ENCODE assay signal across 20 mouse cellular contexts in the genomic region with DNA sequence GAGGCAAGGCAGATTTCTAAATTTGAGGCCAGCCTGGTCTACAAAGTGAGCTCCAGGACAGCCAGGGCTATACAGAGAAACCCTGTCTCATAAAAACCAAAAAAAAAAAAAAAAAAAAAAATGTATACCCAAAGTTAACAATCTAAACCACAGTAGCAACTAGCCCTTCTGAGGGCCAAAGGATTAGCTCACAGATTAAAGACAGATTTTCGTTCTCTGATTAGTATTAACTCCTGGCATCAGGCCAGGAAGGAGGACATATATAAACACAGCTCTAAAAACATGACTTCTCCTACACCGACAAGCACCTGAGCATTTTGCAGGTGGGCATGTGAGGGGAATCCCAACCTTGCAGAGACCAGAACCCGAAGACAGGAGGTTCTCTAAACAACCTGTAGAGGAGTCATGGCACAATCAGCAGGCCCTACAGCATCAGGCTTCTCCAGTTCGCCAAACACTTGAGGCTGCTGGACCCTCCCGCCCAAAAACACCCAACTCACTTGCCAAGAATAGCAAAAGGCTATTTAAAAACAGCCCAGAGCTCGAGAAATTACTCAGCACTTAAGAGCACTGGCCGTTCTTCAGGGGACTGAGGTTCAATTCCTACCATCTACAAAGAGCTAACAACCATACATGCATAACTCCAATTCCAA. TPM values are rescaled to one million over a fixed set of nuclear protein-coding genes. Genes with fewer than 3 reads are reported as not detected.
DNase-seq lines count a peak whose midpoint lies in the region; ATAC-seq lines count a peak whose summit lies in the region.
"Had no signal": no experiment of that assay in that cellular context is flagged by ENCODE, and none has a peak within 500 bp of the region (broad histone marks: within the 10 kb centered on the region; RNA-seq: fewer than 3 reads in every experiment).

No protein-coding gene starts in this region.

- no peak overlapping the region for H3K9ac ChIP-seq in heart, embryonic 11.5 days (ENCODE audit: low read depth, low read length)
- H3K9ac ChIP-seq in heart, embryonic 15.5 days: no peak overlapping the region
- H3K9ac ChIP-seq in forebrain, embryonic 13.5 days: no peak overlapping the region
- H3K9ac ChIP-seq: forebrain, postnatal 0 days; kidney, embryonic 15.5 days; limb, embryonic 12.5 days; liver, embryonic 12.5 days; lung, embryonic 15.5 days had no signal

- no peak overlapping the region for H3K4me2 ChIP-seq in heart, embryonic 11.5 days
- H3K4me2 ChIP-seq in heart, embryonic 15.5 days: no peak overlapping the region
- H3K4me2 ChIP-seq in forebrain, embryonic 13.5 days: no peak overlapping the region
- H3K4me2 ChIP-seq: kidney, embryonic 15.5 days; limb, embryonic 12.5 days; liver, embryonic 12.5 days; lung, embryonic 15.5 days had no signal

- peak; percentile 93 for DNase-seq in heart, adult 11 months
- DNase-seq in retina, adult 2 months (ENCODE audit: low read depth, low spot score): peak; percentile 75
- DNase-seq in retina, embryonic 14.5 days (ENCODE audit: low spot score): no peak
- no peak for DNase-seq in spleen, postnatal 10 days (ENCODE audit: low spot score in 2 of 2)
- DNase-seq in frontal cortex, postnatal 36 days (ENCODE audit: low spot score in 2 of 2): no peak
- DNase-seq: adrenal gland, adult 8-10 months; cerebellum, adult 9-10 months; forebrain, postnatal 0 days had no signal

- H3K4me1 ChIP-seq in heart, embryonic 11.5 days (ENCODE audit: control insufficient read depth, insufficient read depth, low read length): peaks cover 37% of the 10 kb centered on the region
- H3K4me1 ChIP-seq in heart, embryonic 15.5 days (replicated peaks): peaks cover 50% of the 10 kb centered on the region
- H3K4me1 ChIP-seq in forebrain, embryonic 13.5 days: peaks cover 41% of the 10 kb centered on the region

- H3K27ac ChIP-seq in heart, embryonic 11.5 days (ENCODE audit: low read depth, low read length): no peak overlapping the region
- 0 out of 2 replicates have a peak overlapping the region, but pooled peaks have one; percentile 18 for H3K27ac ChIP-seq in heart, embryonic 15.5 days
- no peak overlapping the region for H3K27ac ChIP-seq in forebrain, embryonic 13.5 days
- H3K27ac ChIP-seq: limb, embryonic 12.5 days; liver, embryonic 12.5 days; lung, embryonic 15.5 days; midbrain, embryonic 10.5 days; stomach, postnatal 0 days had no signal

- H3K36me3 ChIP-seq in heart, embryonic 11.5 days (ENCODE audit: control insufficient read depth, insufficient read depth, low read length): no peaks in the 10 kb centered on the region
- no peaks in the 10 kb centered on the region for H3K36me3 ChIP-seq in heart, embryonic 15.5 days
- peaks cover 12% of the 10 kb centered on the region for H3K36me3 ChIP-seq in forebrain, embryonic 13.5 days (ENCODE audit: poor library complexity, severe bottlenecking)
- H3K36me3 ChIP-seq: lung, embryonic 15.5 days had no signal

- no peak for ATAC-seq in heart, embryonic 11.5 days (replicated peaks; ENCODE audit: insufficient number of reproducible peaks, low FRiP score, low TSS enrichment)
- no peak for ATAC-seq in heart, embryonic 15.5 days (replicated peaks; ENCODE audit: insufficient number of reproducible peaks, insufficient read depth, low FRiP score, low read depth)
- ATAC-seq in forebrain, embryonic 13.5 days: no peak
- ATAC-seq: forebrain, postnatal 0 days; hindbrain, embryonic 16.5 days; intestine, postnatal 0 days; liver, embryonic 12.5 days had no signal

- 54% methylated on average over 7 of the region's 7 CpGs for WGBS in heart, embryonic 11.5 days (ENCODE audit: insufficient replicate concordance)
- 33% methylated on average over 7 of the region's 7 CpGs for WGBS in heart, embryonic 15.5 days
- 87% methylated on average over 7 of the region's 7 CpGs for WGBS in forebrain, embryonic 13.5 days

- H3K27me3 ChIP-seq in heart, embryonic 11.5 days (ENCODE audit: control insufficient read depth, insufficient read depth, low read length): no peaks in the 10 kb centered on the region
- H3K27me3 ChIP-seq in heart, embryonic 15.5 days: no peaks in the 10 kb centered on the region
- no peaks in the 10 kb centered on the region for H3K27me3 ChIP-seq in forebrain, embryonic 13.5 days
- H3K27me3 ChIP-seq: kidney, embryonic 15.5 days; limb, embryonic 12.5 days; liver, embryonic 12.5 days; lung, embryonic 15.5 days had no signal

- H3K4me3 ChIP-seq in heart, embryonic 11.5 days (ENCODE audit: low read depth, low read length): no peak overlapping the region
- H3K4me3 ChIP-seq in heart, embryonic 15.5 days: no peak overlapping the region
- H3K4me3 ChIP-seq in forebrain, embryonic 13.5 days: no peak overlapping the region
- H3K4me3 ChIP-seq: erythroblast, embryonic 14.5 days; kidney, embryonic 15.5 days; limb, embryonic 12.5 days; liver, embryonic 12.5 days; lung, embryonic 15.5 days; midbrain, embryonic 10.5 days had no signal

- H3K9me3 ChIP-seq in heart, embryonic 11.5 days (replicated peaks; ENCODE audit: control insufficient read depth, low read length): no peaks in the 10 kb centered on the region
- H3K9me3 ChIP-seq in heart, embryonic 15.5 days (replicated peaks): no peaks in the 10 kb centered on the region
- no peaks in the 10 kb centered on the region for H3K9me3 ChIP-seq in forebrain, embryonic 13.5 days (replicated peaks)
- H3K9me3 ChIP-seq: kidney, embryonic 15.5 days; limb, embryonic 12.5 days; liver, embryonic 12.5 days; lung, embryonic 15.5 days; midbrain, embryonic 10.5 days had no signal

RNA-seq across cellular contexts. Expression of a gene that starts 5.4 kb away (rescaled TPM):
- 8.9 and 14.1 TPM in 2 replicates for polyA plus RNA-seq in heart, embryonic 11.5 days (2014; fragmentation: Nextera tagmentation; extraction: Ambion mirVana)
- 11.6 and 12.8 TPM in 2 replicates for polyA plus RNA-seq in heart, embryonic 15.5 days (2015; fragmentation: Nextera tagmentation; extraction: Ambion mirVana)
- 30.7 and 35.1 TPM in 2 replicates for polyA plus RNA-seq in forebrain, embryonic 13.5 days (2015; fragmentation: Nextera tagmentation; extraction: Ambion mirVana)

RNA-seq across cellular contexts. Expression of a gene that starts 43.8 kb away (rescaled TPM):
- polyA plus RNA-seq in heart, embryonic 11.5 days (2014; fragmentation: Nextera tagmentation; extraction: Ambion mirVana): 136 and 141 TPM in 2 replicates
- 105 and 107 TPM in 2 replicates for polyA plus RNA-seq in heart, embryonic 15.5 days (2015; fragmentation: Nextera tagmentation; extraction: Ambion mirVana)
- polyA plus RNA-seq in forebrain, embryonic 13.5 days (2015; fragmentation: Nextera tagmentation; extraction: Ambion mirVana): 83.8 and 89.3 TPM in 2 replicates

Comparison
In these comparisons a context has a peak if more than half of its experiments do, and no peak if none do; other contexts are left out.
1. DNase-seq: peak in heart, adult 11 months (single experiment) and retina, adult 2 months (single experiment); none in retina, embryonic 14.5 days (single experiment), spleen, postnatal 10 days (0 of 2) and frontal cortex, postnatal 36 days (0 of 2).